Mouse (Mus musculus) stomach, postnatal 0 days (tissue): ENCODE measurements around the gene Cx3cl1.

Source experiments
- CTCF ChIP-seq: IDR thresholded peaks from 2 replicates; pipeline ENCODE4 v1.5.1; 2016; ENCODE audit warnings: antibody characterized with exemption, low read depth, mild to moderate bottlenecking, moderate library complexity
- EP300 ChIP-seq: optimal IDR thresholded peaks from 2 replicates; pipeline ENCODE3; 2016; ENCODE audit warnings: antibody characterized with exemption

GRCm38 (mm10) chr8:94776346-94776745, 4.5 kb downstream of the Cx3cl1 start:
- no peak for TF ChIP-seq EP300
- TF ChIP-seq CTCF = no peak
